Mouse (Mus musculus) hindbrain, embryonic 10.5 days (tissue): ENCODE data around the gene Gripap1. TPM values are rescaled to one million over a fixed set of nuclear protein-coding genes. Genes with fewer than 3 reads are reported as not detected.
A peak's percentile ranks its signal among the peaks of the same experiment; 100 is the strongest.
"Not testable (repeated sequence)": the region's sequence is repeated elsewhere in the genome, so short reads cannot be mapped to it uniquely, and the experiment has no call there.

Source experiments
- DNase-seq: peaks from one replicate; pipeline ENCODE4 v3.0.0-alpha.2; 2017; ENCODE audit warnings: low spot score
- H3K27ac ChIP-seq: fragments of 300-500 bp; sonication (generic); 2 replicates; pipeline ENCODE4 v1.5.1; 2016; ENCODE audit warnings: mild to moderate bottlenecking, moderate library complexity
- H3K27me3 ChIP-seq: fragments of 300-500 bp; sonication (generic); 2 replicates; pipeline ENCODE4 v1.6.1; 2016; ENCODE audit warnings: mild to moderate bottlenecking; ENCODE audit not compliant: poor library complexity, insufficient read depth, severe bottlenecking
- H3K36me3 ChIP-seq: fragments of 300-500 bp; sonication (generic); 2 replicates; pipeline ENCODE4 v1.6.1; 2016; ENCODE audit warnings: mild to moderate bottlenecking, moderate library complexity
- H3K4me1 ChIP-seq: fragments of 300-500 bp; sonication (generic); replicated peaks from 2 replicates; pipeline ENCODE4 v1.6.1; 2016; ENCODE audit warnings: mild to moderate bottlenecking
- H3K4me3 ChIP-seq: fragments of 300-500 bp; sonication (generic); 2 replicates; pipeline ENCODE4 v1.5.1; 2016; ENCODE audit warnings: mild to moderate bottlenecking, moderate library complexity
- H3K9me3 ChIP-seq: fragments of 300-500 bp; sonication (generic); 2 replicates; pipeline ENCODE4 v1.6.1; 2016; ENCODE audit warnings: mild to moderate bottlenecking, moderate library complexity
- WGBS: fragments of 180-500 bp; shearing (Covaris S2); methylation state at CpG from one replicate; pipeline ENCODE4 v1.1.7; 2016; 5-methylcytosine and 5-hydroxymethylcytosine counted together
- polyA plus RNA-seq: library from polyadenylated mRNA; unstranded; fragments of >200 nt; fragmentation: Nextera tagmentation; extraction: Ambion mirVana; gene quantifications from 2 replicates; pipeline ENCODE4 v1.2.1, GENCODE M21; 2016

Gene Gripap1
- polyA plus RNA-seq, 1 experiment from 2014 or later, result 47.8 TPM

DNA sequence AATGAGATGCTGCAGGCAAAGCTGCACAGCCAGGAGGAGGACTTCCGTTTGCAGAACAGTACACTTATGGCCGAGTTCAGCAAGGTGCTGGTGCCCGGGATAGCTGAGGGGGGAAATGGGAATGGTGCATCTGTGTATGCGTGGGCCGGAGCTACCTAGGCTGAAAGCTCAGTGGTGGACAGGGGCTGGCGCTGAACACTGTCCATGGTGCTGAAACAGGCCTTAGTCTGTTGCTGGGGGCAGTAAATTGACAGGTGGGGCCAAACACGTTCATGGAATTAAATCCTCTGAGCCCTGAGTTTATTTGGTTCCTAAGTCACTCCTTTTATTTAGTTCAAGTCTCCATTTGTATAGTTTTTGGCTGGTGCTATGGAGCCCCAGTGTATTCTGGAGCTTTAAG lies 5.5 kb downstream of the Gripap1 start:
- H3K9me3 ChIP-seq, result no peaks in the 10 kb centered on the region; the same call in 1 of the 2 replicates
- peaks cover 16% of the 10 kb centered on the region for H3K36me3 ChIP-seq
- peaks cover 10% of the 10 kb centered on the region for H3K4me1 ChIP-seq
- WGBS, result 33% methylated on average over 7 of the region's 7 CpGs
- H3K27me3 ChIP-seq, result no peaks in the 10 kb centered on the region
- DNase-seq, result peak; percentile 18
- no peak overlapping the region for H3K4me3 ChIP-seq
- H3K27ac ChIP-seq, result no peak overlapping the region

DNA sequence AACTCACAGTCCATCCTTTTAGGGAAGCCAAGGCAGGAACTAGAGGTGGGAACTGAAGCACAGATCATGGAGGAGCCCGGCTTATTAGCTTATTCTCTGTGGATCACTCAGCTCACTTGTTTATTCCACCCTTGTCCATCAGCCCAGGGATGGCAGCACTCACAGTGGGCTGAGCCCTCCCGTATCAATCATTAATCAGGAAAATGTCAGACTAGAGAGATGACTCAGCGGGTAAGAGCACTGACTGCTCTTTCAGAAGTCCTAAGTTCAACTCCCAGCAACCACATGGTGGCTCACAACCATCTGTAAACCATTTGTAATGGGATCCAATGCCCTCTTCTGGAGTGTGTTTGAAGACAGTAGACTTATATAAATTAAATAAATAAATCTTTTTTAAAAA lies 7.8 kb downstream of the Gripap1 start:
- WGBS, result 83% methylated on average over 3 of the region's 3 CpGs
- H3K27ac ChIP-seq, result no peak overlapping the region
- peaks cover 37% of the 10 kb centered on the region for H3K36me3 ChIP-seq
- DNase-seq, result no peak
- H3K4me3 ChIP-seq, result no peak overlapping the region
- H3K27me3 ChIP-seq, result no peaks in the 10 kb centered on the region
- H3K4me1 ChIP-seq, result no peaks in the 10 kb centered on the region
- no peaks in the 10 kb centered on the region; the same call in 1 of the 2 replicates for H3K9me3 ChIP-seq

DNA sequence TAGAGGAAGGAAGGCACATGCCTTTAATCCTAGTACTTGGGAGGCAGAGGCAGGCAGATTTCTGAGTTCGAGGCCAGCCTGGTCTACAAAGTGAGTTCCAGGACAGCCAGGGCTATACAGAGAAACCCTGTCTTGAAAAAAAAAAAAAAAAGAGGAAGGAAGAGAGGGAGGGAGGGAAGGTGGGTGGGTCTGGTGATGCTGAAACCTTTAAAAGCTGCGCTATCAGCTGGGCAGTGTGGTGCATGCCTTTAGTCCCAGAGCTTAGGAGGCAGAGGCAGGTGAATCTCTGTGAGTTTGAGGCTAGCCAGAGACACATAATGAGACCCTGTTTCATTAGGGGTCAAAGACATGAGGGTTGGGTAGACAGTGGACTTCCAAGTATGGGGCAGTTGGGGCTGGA lies 12.6 kb downstream of the Gripap1 start:
- not testable (repeated sequence) for H3K9me3 ChIP-seq, DNase-seq, H3K4me1 ChIP-seq, H3K27me3 ChIP-seq, H3K4me3 ChIP-seq, H3K27ac ChIP-seq
- H3K36me3 ChIP-seq, result peaks cover 70% of the 10 kb centered on the region
- 90% methylated on average over 2 of the region's 2 CpGs for WGBS

DNA sequence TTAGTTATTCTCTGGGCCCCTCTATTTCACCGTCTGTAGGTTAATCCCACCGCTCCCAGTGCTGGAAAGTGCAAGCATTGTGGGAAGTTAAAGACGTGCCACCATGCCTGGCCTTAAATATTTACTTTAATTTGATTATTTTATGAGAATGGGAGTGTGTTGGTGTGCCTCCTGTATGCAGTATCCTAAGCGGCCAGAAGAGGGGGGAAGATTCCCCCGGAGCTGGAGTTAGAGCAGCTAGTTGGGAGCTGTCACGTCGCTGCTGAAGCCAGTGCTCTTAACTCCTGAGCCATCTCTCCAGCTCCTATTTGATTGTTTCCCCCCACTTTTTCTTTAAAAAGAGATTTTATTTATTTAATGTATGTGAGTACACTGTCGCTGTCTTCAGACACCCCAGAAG lies 25.5 kb downstream of the Gripap1 start:
- H3K4me3 ChIP-seq, DNase-seq, H3K27ac ChIP-seq, H3K4me1 ChIP-seq, H3K9me3 ChIP-seq, H3K27me3 ChIP-seq: not testable (repeated sequence)
- 53% methylated on average over 8 of the region's 8 CpGs for WGBS
- H3K36me3 ChIP-seq, result peaks cover 89% of the 10 kb centered on the region

DNA sequence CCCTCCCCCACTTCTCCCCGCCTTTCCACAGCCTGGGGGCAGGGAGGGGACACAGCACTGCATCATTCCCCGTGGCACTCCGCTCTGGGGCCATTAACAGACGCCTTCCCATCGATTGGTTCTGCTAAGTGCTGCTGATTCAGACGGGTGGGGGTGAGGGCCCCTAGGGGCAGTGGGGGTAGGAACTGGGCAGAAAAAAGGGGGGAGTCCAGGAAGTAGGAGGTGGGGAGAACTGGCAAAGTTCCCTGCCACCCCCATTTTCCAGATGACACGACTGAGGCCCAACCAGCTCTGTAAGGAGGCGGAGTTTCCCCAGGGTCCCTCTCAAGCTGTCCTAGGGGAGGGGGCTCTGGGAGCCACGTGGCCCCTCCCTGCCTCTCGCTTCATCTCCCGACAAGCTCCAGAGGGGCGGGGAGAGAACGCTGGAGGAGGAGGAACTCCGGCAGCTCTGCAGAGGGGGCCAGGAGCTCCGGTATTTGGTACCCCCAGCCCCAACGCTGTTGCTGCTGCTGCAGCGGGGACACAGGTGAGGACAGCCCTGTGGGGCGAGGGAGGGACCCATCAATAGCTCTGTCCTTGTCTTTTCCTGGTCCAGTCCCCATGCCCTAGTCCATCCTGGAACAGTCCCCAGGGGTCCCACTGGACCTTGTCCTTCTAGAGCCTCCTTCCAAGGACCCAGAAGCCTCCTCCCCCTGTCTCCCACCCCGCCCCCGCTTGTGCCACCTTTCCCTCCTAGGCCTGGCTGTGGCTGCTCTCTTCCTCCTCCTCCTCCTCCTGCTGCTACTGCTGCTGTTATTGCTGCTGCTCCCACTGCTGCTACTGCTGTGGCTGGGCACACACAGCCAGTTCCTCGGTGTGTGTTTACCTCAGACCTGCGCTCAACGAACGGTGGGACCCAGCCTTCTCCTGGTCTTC lies 32.6 kb downstream of the Gripap1 start, which contains the start of gene Kcnd1:
Kcnd1 (plus strand) TSS at position 425 of the 915 bp plus-strand sequence.
- Histone ChIP-seq H3K9me3 (peaks cover 16% of the 10 kb centered on the region; the same call in 1 of the 2 replicates), H3K36me3 (peaks cover 28% of the 10 kb centered on the region), H3K4me3 (peak within 1 kb of the TSS; percentile 43), H3K27ac (peak within 1 kb of the TSS; percentile 40), H3K27me3 (no peaks in the 10 kb centered on the region), H3K4me1 (peaks cover 14% of the 10 kb centered on the region)
- 22% methylated on average over 24 of the region's 24 CpGs for WGBS
- DNase-seq, result peak; percentile 9

DNA sequence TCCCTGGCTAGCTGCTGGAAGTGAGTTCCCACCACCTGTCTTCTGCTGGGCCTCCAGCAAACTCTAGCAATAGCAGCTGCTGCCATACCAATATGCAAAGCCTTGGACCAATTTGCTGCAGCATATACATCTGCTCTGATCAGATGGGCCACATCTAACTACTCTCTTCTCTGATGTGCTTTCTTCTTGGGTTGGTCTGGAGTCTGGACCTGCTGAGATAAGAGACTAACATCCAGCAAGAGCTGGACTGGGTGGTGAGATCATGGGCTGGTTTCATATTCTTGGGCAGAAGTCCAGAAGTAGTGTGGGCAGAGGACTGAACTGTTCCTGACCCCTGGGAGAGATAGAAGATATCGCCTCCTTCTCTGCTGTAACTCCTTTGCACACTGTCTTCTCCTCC lies 47.6 kb downstream of the Gripap1 start:
- Histone ChIP-seq H3K27me3 (no peaks in the 10 kb centered on the region), H3K27ac (no peak overlapping the region), H3K36me3 (no peaks in the 10 kb centered on the region), H3K9me3 (peaks cover 4% of the 10 kb centered on the region), H3K4me1 (no peaks in the 10 kb centered on the region), H3K4me3 (no peak overlapping the region)
- no peak for DNase-seq
- 74% methylated on average over 1 of the region's 1 CpGs for WGBS

DNA sequence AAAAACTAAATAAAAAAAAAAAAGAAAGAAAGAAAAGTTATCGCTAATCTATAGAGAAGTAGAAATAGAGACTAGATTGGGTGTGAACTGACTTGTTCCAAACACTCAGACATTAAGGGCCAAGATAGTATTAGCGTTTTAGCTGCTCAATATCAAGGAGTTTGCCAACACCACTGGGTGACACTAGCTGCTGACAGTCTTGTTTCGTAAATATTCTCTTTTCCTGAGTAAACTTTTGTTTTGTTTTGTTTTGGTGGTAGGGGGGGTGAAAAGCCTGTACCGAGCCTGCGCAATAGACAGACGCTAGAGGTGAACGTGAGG lies 51.2 kb downstream of the Gripap1 start:
- H3K27ac ChIP-seq, result peak overlapping the region; percentile 53; the same call in 1 of the 2 replicates
- peak overlapping the region; percentile 82 for H3K4me3 ChIP-seq
- no peak for DNase-seq
- H3K9me3 ChIP-seq, result peaks cover 8% of the 10 kb centered on the region
- 12% methylated on average over 7 of the region's 7 CpGs for WGBS
- no peaks in the 10 kb centered on the region for H3K27me3 ChIP-seq
- peaks cover 5% of the 10 kb centered on the region for H3K36me3 ChIP-seq
- H3K4me1 ChIP-seq, result peaks cover 15% of the 10 kb centered on the region

DNA sequence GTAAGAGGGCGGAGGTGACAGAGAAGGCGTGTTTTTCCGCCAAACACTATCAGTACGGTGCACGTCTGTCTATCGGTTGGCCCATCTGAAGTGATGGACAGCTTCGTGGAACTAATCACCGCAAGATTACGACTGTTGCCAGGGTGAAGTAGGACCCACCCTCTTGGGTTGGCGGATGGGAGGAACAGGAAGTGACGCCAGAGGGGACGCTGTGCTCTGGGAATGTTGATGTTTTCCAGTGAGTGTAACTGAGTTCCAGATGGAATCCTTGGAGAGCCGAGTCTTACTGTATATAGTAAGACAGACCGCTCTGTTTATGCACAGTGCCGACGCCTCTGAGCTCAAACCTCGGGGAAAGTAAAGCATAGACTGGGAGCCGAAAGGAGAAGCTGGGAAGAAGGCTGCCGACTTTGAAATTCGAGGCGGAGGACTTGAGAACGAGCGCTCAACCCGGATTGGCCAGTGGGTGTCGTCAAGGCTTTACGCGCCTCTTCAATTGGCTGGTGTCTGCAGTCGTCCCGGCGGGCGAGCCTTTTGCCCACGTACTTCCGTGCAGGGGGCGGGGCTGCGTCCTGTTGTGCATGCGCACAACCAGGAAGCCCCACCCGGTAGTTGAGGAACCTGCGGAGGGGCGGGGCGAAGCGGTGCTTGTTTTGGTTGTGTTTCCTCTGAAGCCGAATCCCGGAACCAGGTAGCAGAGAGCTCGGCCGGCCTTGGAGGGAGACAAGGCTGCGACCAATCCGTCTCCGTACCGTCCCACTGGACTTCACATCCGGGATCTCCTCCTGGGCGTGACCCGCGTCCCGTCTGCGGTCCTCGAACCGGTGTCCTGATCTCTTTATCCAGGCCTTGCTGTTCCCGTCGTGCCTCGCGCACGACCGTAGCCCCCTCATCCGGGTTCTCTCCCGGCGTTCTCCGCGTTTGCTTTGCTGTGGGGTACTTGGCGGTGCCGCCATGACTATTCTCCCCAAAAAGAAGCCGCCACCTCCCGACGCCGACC lies 51.9 kb downstream of the Gripap1 start, which contains the start of gene Otud5:
Otud5 (plus strand) TSS at position 202 of the 1,000 bp plus-strand sequence.
- Histone ChIP-seq H3K4me3 (peak within 1 kb of the TSS; percentile 82), H3K36me3 (peaks cover 5% of the 10 kb centered on the region), H3K9me3 (peaks cover 8% of the 10 kb centered on the region), H3K4me1 (peaks cover 15% of the 10 kb centered on the region), H3K27ac (peak within 1 kb of the TSS; percentile 88), H3K27me3 (no peaks in the 10 kb centered on the region)
- DNase-seq, result peak; percentile 94
- 18% methylated on average over 74 of the region's 74 CpGs for WGBS

DNA sequence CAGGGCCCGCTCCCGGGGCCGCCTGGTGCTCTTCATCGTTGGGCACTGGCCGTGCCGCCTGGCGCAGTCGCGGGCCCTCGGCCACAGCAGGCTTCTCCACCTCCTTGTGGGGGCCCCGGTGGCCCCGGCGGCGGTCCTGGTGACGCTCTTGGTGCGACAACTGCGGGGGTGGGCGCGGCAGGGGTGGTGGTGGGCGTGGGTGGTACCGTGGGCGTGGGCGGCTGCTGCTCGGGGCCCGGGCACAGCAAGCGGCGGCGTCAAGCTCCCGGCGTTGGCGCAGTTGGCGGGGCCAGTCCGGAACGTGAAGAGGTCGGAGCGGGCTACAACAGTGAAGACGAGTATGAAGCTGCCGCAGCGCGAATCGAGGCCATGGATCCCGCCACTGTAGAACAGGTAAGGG lies 52.8 kb downstream of the Gripap1 start:
- H3K27me3 ChIP-seq, result no peaks in the 10 kb centered on the region
- 30% methylated on average over 42 of the region's 42 CpGs for WGBS
- DNase-seq, result peak; percentile 7

DNA sequence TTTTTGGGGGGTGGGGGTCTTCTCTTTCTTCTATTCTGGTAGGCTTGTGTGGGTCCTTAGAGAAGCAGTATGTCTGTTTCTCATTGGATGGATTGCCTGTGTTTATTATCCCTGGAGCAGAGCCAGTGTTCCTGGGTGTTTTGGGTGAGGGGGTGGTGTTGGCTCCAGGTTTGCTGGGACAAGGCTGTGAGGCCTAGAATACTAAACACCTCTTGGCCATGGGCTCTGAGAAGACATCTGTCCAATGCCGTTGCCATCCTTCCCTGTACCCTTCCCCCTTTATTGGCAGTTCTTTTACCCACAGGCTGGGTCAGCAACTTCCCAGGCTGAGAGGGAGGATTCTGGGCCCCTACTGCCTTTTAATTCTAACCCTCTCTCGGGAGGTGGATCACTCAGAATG lies 58.3 kb downstream of the Gripap1 start:
- peaks cover 29% of the 10 kb centered on the region for H3K36me3 ChIP-seq
- H3K27ac ChIP-seq, result no peak overlapping the region
- no peaks in the 10 kb centered on the region for H3K9me3 ChIP-seq
- no peaks in the 10 kb centered on the region for H3K27me3 ChIP-seq
- H3K4me3 ChIP-seq, result no peak overlapping the region
- no peak for DNase-seq
- peaks cover 12% of the 10 kb centered on the region for H3K4me1 ChIP-seq
- 76% methylated on average over 2 of the region's 2 CpGs for WGBS

More for the DNA sequence above, 52.8 kb downstream of the Gripap1 start:
- Histone ChIP-seq H3K27ac (peak overlapping the region; percentile 88), H3K36me3 (peaks cover 5% of the 10 kb centered on the region), H3K4me3 (peak overlapping the region; percentile 82), H3K4me1 (peaks cover 15% of the 10 kb centered on the region), H3K9me3 (peaks cover 8% of the 10 kb centered on the region)

DNA sequence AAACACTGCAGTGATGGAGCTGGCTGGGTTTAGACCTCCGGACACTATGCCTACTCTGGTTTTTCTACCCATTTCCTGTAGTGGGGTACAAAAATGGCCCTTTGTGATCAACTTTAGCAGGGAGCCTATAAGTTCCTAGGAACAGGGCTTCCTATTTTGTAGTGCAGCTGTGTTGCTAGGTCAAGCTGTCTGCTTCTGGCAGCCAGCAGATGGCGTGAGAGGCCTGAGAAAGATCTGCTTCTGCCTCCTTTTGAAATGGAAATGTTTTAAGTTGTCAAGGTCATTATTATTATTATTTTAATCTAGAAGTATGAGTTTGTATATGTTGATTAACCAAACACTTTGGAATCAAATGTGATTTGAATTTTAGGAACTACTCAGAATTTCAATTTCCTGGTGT lies 65.0 kb downstream of the Gripap1 start:
- 56% methylated on average over 2 of the region's 2 CpGs for WGBS
- DNase-seq, result no peak
- H3K27me3 ChIP-seq, result no peaks in the 10 kb centered on the region

DNA sequence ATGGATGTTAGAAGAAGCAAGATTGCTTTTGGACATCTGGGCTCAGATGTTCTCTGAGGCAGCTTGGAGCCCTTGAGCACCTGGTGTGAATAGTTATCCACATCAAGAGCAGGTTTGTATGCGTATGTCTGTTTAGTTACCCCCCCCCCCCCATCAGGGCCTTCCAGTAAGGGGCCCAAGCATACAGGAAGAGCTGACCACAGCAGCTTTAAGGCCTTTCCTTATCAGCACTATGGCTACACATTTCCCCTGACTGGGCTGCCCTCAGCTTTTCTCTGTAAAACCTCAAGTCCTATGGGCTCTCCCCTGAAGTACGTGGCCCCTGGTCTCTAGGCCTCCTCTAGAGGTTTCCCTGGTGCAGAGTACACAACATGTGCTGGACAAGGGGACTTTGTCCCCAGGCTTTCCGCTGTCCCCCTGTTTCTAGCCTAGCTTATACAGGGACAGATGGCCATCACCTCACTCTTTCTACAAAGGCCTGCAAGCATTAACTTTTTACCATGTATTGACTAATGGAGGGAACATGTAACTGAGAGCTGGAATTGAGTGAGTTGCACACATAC lies 69.7 kb downstream of the Gripap1 start:
- no peak overlapping the region for H3K4me3 ChIP-seq
- H3K4me1 ChIP-seq, result no peaks in the 10 kb centered on the region
- peaks cover 34% of the 10 kb centered on the region for H3K36me3 ChIP-seq
- H3K27me3 ChIP-seq, result no peaks in the 10 kb centered on the region
- DNase-seq, result no peak
- no peaks in the 10 kb centered on the region for H3K9me3 ChIP-seq
- 84% methylated on average over 3 of the region's 3 CpGs for WGBS
- no peak overlapping the region for H3K27ac ChIP-seq

More for the DNA sequence above, 65.0 kb downstream of the Gripap1 start:
- Histone ChIP-seq H3K4me1 (no peaks in the 10 kb centered on the region), H3K9me3 (no peaks in the 10 kb centered on the region), H3K27ac (no peak overlapping the region), H3K36me3 (peaks cover 51% of the 10 kb centered on the region), H3K4me3 (no peak overlapping the region)
